Mouse (Mus musculus): ENCODE measurements around the gene Otos.

DNA sequence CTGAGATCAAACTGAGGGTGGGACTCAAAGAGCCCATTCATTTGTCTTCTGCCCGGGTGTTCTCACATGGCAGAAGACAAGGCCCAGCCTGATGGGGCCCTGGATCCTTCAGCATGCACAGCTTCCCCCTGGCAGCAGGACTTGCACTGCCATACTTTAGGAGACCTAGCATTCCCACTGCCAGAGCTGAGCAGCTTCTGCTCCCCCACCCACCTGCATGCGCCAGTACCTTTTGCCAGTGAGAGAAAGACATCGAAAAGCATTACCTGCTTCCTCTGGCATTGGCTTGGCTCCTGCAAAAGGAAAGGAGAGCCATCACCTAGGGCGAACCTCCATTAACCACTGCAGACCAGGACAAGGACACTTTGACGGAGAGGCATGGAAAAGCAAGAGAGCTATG is 3.7 kb downstream of the Otos start:
- TF ChIP-seq CTCF (IDR thresholded peaks at IDR 0.05; ENCODE audit: control insufficient read depth, insufficient read depth, insufficient read length) (no peak), MAX (IDR thresholded peaks at IDR 0.05) (no peak), MYOD1 (IDR thresholded peaks at IDR 0.05; ENCODE audit: control insufficient read depth, insufficient read length, low read depth) (no peak), CEBPB (IDR thresholded peaks at IDR 0.05; ENCODE audit: low read depth) (no peak), MYOG (IDR thresholded peaks at IDR 0.05; ENCODE audit: control insufficient read depth, extremely low read depth, insufficient read length) (no peak), USF1 (IDR thresholded peaks at IDR 0.05; ENCODE audit: low read depth) (no peak), FOSL1 (IDR thresholded peaks at IDR 0.05; ENCODE audit: insufficient read depth, low read length, poor library complexity, severe bottlenecking) (no peak)
